Mouse (Mus musculus) limb, embryonic 14.5 days (tissue): ENCODE data around the gene Gm10409. TPM values are rescaled to one million over a fixed set of nuclear protein-coding genes. Genes with fewer than 3 reads are reported as not detected.
"Not testable (repeated sequence)": the region's sequence is repeated elsewhere in the genome, so short reads cannot be mapped to it uniquely, and the experiment has no call there.

ENCODE experiments used
- ATAC-seq: fragments of 200-750 bp; cut with Nextera tagmentation; 2 replicates; pipeline ENCODE4 v1.8.0; 2017; ENCODE audit warnings: low read depth, moderate number of reproducible peaks, moderate TSS enrichment; ENCODE audit not compliant: low FRiP score
- DNase-seq: peaks from one replicate; pipeline ENCODE4 v3.0.0-alpha.2; 2015; ENCODE audit warnings: low spot score
- H3K27ac ChIP-seq: fragments of 300-500 bp; sonication (generic); replicated peaks from 2 replicates; pipeline ENCODE4 v1.5.1; 2014; ENCODE audit warnings: low read depth, mild to moderate bottlenecking, low read length, moderate library complexity, mixed read lengths
- H3K27me3 ChIP-seq: fragments of 300-500 bp; sonication (generic); 2 replicates; pipeline ENCODE4 v1.6.1; 2014; ENCODE audit warnings: low read length, mixed read lengths; ENCODE audit not compliant: control insufficient read depth, insufficient read depth
- H3K36me3 ChIP-seq: fragments of 300-500 bp; sonication (generic); 2 replicates; pipeline ENCODE4 v1.6.1; 2014; ENCODE audit warnings: mild to moderate bottlenecking, low read length, moderate library complexity, mixed read lengths; ENCODE audit not compliant: control insufficient read depth, insufficient read depth
- H3K4me1 ChIP-seq: fragments of 300-500 bp; sonication (generic); 2 replicates; pipeline ENCODE4 v1.6.1; 2014; ENCODE audit warnings: antibody characterized with exemption, low read length, mixed read lengths; ENCODE audit not compliant: control insufficient read depth, insufficient read depth
- H3K4me2 ChIP-seq: fragments of 300-500 bp; sonication (generic); replicated peaks from 2 replicates; pipeline ENCODE4 v1.6.1; 2014; ENCODE audit warnings: low read depth, mild to moderate bottlenecking, low read length, moderate library complexity; ENCODE audit not compliant: severe bottlenecking
- H3K4me3 ChIP-seq: fragments of 300-500 bp; sonication (generic); replicated peaks from 2 replicates; pipeline ENCODE4 v1.5.1; 2014; ENCODE audit warnings: low read length
- H3K9ac ChIP-seq: fragments of 300-500 bp; sonication (generic); 2 replicates; pipeline ENCODE4 v1.6.1; 2014; ENCODE audit warnings: mild to moderate bottlenecking, low read depth, low read length, moderate library complexity; ENCODE audit not compliant: severe bottlenecking
- H3K9me3 ChIP-seq: fragments of 300-500 bp; sonication (generic); 2 replicates; pipeline ENCODE4 v1.6.1; 2016; ENCODE audit warnings: low read length; ENCODE audit not compliant: control insufficient read depth
- WGBS: fragments of 180-500 bp; shearing (Covaris S2); extraction: QIAGEN DNeasy Blood & Tissue Kit; methylation state at CpG from one replicate; pipeline ENCODE4 v1.1.7; 2014; 5-methylcytosine and 5-hydroxymethylcytosine counted together
- polyA plus RNA-seq, 2 experiments: library from polyadenylated mRNA; depleted of rRNA in 1 of 2; stranded (reverse) in 1 of 2; unstranded in 1 of 2; fragments of >200 nt; fragmentation: Nextera tagmentation in 1 of 2; extraction: Ambion mirVana in 1 of 2; gene quantifications; 2 replicates each; pipeline versions ENCODE4 v1.2.1 to v1.2.3; 2012 to 2014

Gm10409 gene
- polyA plus RNA-seq (2012; rRNA removed) (0.40 TPM in 2 replicates), polyA plus RNA-seq (2014; fragmentation: Nextera tagmentation; extraction: Ambion mirVana) (0.44 and 0.77 TPM in 2 replicates)

- H3K4me3 ChIP-seq, H3K4me1 ChIP-seq, ATAC-seq, DNase-seq, H3K9ac ChIP-seq, H3K27me3 ChIP-seq, H3K9me3 ChIP-seq, H3K4me2 ChIP-seq, H3K36me3 ChIP-seq, H3K27ac ChIP-seq: not testable (repeated sequence)
- no CpG with 5 or more reads among the region's 32 CpGs for WGBS
Observed at GRCm38 (mm10) chr14:3412314-3412713, at the start of gene Gm10409. Gene Gm10409 (plus strand): TSS chr14:3412614.

GRCm38 (mm10) chr14:3394793-3395192 is 17.6 kb upstream of the Gm10409 start, which contains the start of gene Gm10413:
Gene Gm10413 (plus strand): TSS chr14:3395093.
- WGBS = no CpG with 5 or more reads among the region's 2 CpGs
- not testable (repeated sequence) for H3K4me2 ChIP-seq, H3K9ac ChIP-seq, DNase-seq, H3K4me1 ChIP-seq, ATAC-seq, H3K9me3 ChIP-seq, H3K4me3 ChIP-seq, H3K27ac ChIP-seq, H3K36me3 ChIP-seq, H3K27me3 ChIP-seq

- not testable (repeated sequence) for H3K4me1 ChIP-seq, H3K9me3 ChIP-seq, ATAC-seq, H3K27me3 ChIP-seq, H3K27ac ChIP-seq, H3K36me3 ChIP-seq, DNase-seq, H3K4me3 ChIP-seq, H3K9ac ChIP-seq, H3K4me2 ChIP-seq
- no CpG with 5 or more reads among the region's 2 CpGs for WGBS
Observed at GRCm38 (mm10) chr14:3427803-3428202, 15.4 kb downstream of the Gm10409 start, which contains the start of gene Gm3005. Gene Gm3005 (plus strand): TSS chr14:3428103.

GRCm38 (mm10) chr14:3449079-3449478 is 36.7 kb downstream of the Gm10409 start, which contains the start of gene Gm10408:
Gene Gm10408 (plus strand): TSS chr14:3449379.
- not testable (repeated sequence) for H3K27ac ChIP-seq, H3K9ac ChIP-seq, H3K4me3 ChIP-seq, H3K9me3 ChIP-seq, DNase-seq, H3K4me2 ChIP-seq, H3K27me3 ChIP-seq, ATAC-seq, H3K4me1 ChIP-seq, H3K36me3 ChIP-seq
- WGBS = no CpG with 5 or more reads among the region's 3 CpGs

Other genes with a start within 250 kb of the Gm10409 start
- not detected in 2 replicates for gene Gm5795, start 224.4 kb upstream of the Gm10409 start, polyA plus RNA-seq (2012; rRNA removed)
- gene Gm5795, start 224.4 kb upstream of the Gm10409 start, polyA plus RNA-seq (2014; fragmentation: Nextera tagmentation; extraction: Ambion mirVana) = not detected in 2 replicates
- 1.3 and 1.8 TPM in 2 replicates for gene D830030K20Rik, start 204.1 kb upstream of the Gm10409 start, polyA plus RNA-seq (2012; rRNA removed)
- 2.0 and 3.9 TPM in 2 replicates for gene D830030K20Rik, start 204.1 kb upstream of the Gm10409 start, polyA plus RNA-seq (2014; fragmentation: Nextera tagmentation; extraction: Ambion mirVana)
- not detected in 2 replicates for gene Gm2956, start 80.0 kb upstream of the Gm10409 start, polyA plus RNA-seq (2012; rRNA removed)
- gene Gm2956, start 80.0 kb upstream of the Gm10409 start, polyA plus RNA-seq (2014; fragmentation: Nextera tagmentation; extraction: Ambion mirVana) = not detected in 2 replicates
- not detected in 2 replicates for gene Gm10413, start 17.5 kb upstream of the Gm10409 start, polyA plus RNA-seq (2012; rRNA removed)
- not detected in 2 replicates for gene Gm10413, start 17.5 kb upstream of the Gm10409 start, polyA plus RNA-seq (2014; fragmentation: Nextera tagmentation; extraction: Ambion mirVana)
- gene Gm3005, start 15.5 kb downstream of the Gm10409 start, polyA plus RNA-seq (2012; rRNA removed) = 0.91 and 1.1 TPM in 2 replicates
- 0.46 TPM in 1 of 2 replicates, not detected in the other for gene Gm3005, start 15.5 kb downstream of the Gm10409 start, polyA plus RNA-seq (2014; fragmentation: Nextera tagmentation; extraction: Ambion mirVana)
- not detected in 2 replicates for gene Gm10408, start 36.8 kb downstream of the Gm10409 start, polyA plus RNA-seq (2012; rRNA removed)
- not detected in 2 replicates for gene Gm10408, start 36.8 kb downstream of the Gm10409 start, polyA plus RNA-seq (2014; fragmentation: Nextera tagmentation; extraction: Ambion mirVana)
- gene Gm3012, start 221.9 kb downstream of the Gm10409 start, polyA plus RNA-seq (2012; rRNA removed) = not detected in 2 replicates
- not detected in 2 replicates for gene Gm3012, start 221.9 kb downstream of the Gm10409 start, polyA plus RNA-seq (2014; fragmentation: Nextera tagmentation; extraction: Ambion mirVana)
- gene Gm3020, start 239.4 kb downstream of the Gm10409 start, polyA plus RNA-seq (2012; rRNA removed) = 0.40 TPM in 2 replicates
- 0.44 and 0.77 TPM in 2 replicates for gene Gm3020, start 239.4 kb downstream of the Gm10409 start, polyA plus RNA-seq (2014; fragmentation: Nextera tagmentation; extraction: Ambion mirVana)